Mouse (Mus musculus) lung, postnatal 0 days (tissue): Measurements from ENCODE around the gene Agtpbp1. TPM values are rescaled to one million over a fixed set of nuclear protein-coding genes. Genes with fewer than 3 reads are reported as not detected.
A peak's percentile ranks its signal among the peaks of the same experiment; 100 is the strongest.

Experiments
- ATAC-seq: fragments of 200-750 bp; cut with Nextera tagmentation; 2 replicates; pipeline ENCODE4 v1.8.0; 2017; ENCODE audit warnings: moderate library complexity
- DNase-seq: peaks from one replicate; pipeline ENCODE4 v3.0.0-alpha.2; 2016; ENCODE audit warnings: low spot score
- H3K27ac ChIP-seq: fragments of 300-500 bp; sonication (generic); 2 replicates; pipeline ENCODE4 v1.5.1; 2014; ENCODE audit warnings: antibody characterized with exemption, mild to moderate bottlenecking, low read length, mixed read lengths
- H3K27me3 ChIP-seq: fragments of 300-500 bp; sonication (generic); replicated peaks from 2 replicates; pipeline ENCODE4 v1.6.1; 2014; ENCODE audit warnings: low read length, mixed read lengths; ENCODE audit not compliant: insufficient read depth
- H3K36me3 ChIP-seq: fragments of 300-500 bp; sonication (generic); 2 replicates; pipeline ENCODE4 v1.6.1; 2014; ENCODE audit warnings: low read length, mixed read lengths; ENCODE audit not compliant: insufficient read depth
- H3K4me1 ChIP-seq: fragments of 300-500 bp; sonication (generic); 2 replicates; pipeline ENCODE4 v1.6.1; 2014; ENCODE audit warnings: antibody characterized with exemption, low read depth, low read length, mixed read lengths; ENCODE audit not compliant: insufficient read depth
- H3K4me2 ChIP-seq: fragments of 300-500 bp; sonication (generic); replicated peaks from 2 replicates; pipeline ENCODE4 v1.6.1; 2014; ENCODE audit warnings: low read depth, mild to moderate bottlenecking, low read length, moderate library complexity, mixed read lengths
- H3K4me3 ChIP-seq: fragments of 300-500 bp; sonication (generic); 2 replicates; pipeline ENCODE4 v1.5.1; 2014; ENCODE audit warnings: low read depth, low read length
- H3K9ac ChIP-seq: fragments of 300-500 bp; sonication (generic); replicated peaks from 2 replicates; pipeline ENCODE4 v1.6.1; 2014; ENCODE audit warnings: low read depth, mild to moderate bottlenecking
- H3K9me3 ChIP-seq: fragments of 300-500 bp; sonication (generic); 2 replicates; pipeline ENCODE4 v1.6.1; 2016; ENCODE audit warnings: low read length, mixed read lengths
- CTCF ChIP-seq: IDR thresholded peaks from 2 replicates; pipeline ENCODE4 v1.5.1; 2016; ENCODE audit warnings: antibody characterized with exemption, mild to moderate bottlenecking
- EP300 ChIP-seq: IDR thresholded peaks from 2 replicates; pipeline ENCODE4 v1.6.1; 2016; ENCODE audit warnings: antibody characterized with exemption, mild to moderate bottlenecking, control low read depth
- WGBS: fragments of 180-500 bp; shearing (Covaris S2); extraction: QIAGEN DNeasy Blood & Tissue Kit; methylation state at CpG from one replicate; pipeline ENCODE4 v1.1.7; 2014; 5-methylcytosine and 5-hydroxymethylcytosine counted together
- polyA plus RNA-seq: library from polyadenylated mRNA; unstranded; fragments of >200 nt; fragmentation: Nextera tagmentation; extraction: Ambion mirVana; gene quantifications from 2 replicates; pipeline ENCODE4 v1.2.1, GENCODE M21; 2015

The Agtpbp1 gene
- polyA plus RNA-seq, 1 experiment from 2014 or later = 14.1 TPM

DNA sequence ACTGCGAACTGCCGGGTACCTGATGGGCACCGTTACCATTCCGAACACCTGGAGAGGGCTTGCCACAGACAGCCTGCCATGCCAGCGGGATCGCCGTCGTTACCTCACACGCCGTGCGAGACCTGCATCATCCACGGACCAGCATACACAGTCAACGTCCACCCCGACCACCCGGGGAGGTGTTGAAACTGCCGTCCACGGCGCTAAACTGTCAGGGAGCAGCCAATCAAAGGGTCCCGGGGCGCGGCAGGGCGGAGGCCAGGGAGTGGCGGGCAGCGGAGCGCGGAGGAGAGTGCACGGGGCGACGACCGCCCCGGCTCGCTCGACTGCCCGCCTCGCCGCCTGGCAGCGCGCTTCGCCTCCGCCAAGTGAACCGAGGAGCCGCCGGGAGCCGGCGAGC is 28.4 kb downstream of the Agtpbp1 start:
- Histone ChIP-seq H3K9ac (peak overlapping the region; percentile 59), H3K36me3 (no peaks in the 10 kb centered on the region), H3K4me2 (peak overlapping the region; percentile 82), H3K27ac (peak overlapping the region; percentile 85), H3K9me3 (no peaks in the 10 kb centered on the region), H3K4me1 (peaks cover 13% of the 10 kb centered on the region; the same call in 1 of the 2 replicates), H3K4me3 (peak overlapping the region; percentile 84), H3K27me3 (no peaks in the 10 kb centered on the region)
- DNase-seq (peak; percentile 69), ATAC-seq (peak; percentile 84)
- WGBS = 3% methylated on average over 22 of the region's 45 CpGs
- TF ChIP-seq EP300 = no peak
- TF ChIP-seq CTCF = no peak

DNA sequence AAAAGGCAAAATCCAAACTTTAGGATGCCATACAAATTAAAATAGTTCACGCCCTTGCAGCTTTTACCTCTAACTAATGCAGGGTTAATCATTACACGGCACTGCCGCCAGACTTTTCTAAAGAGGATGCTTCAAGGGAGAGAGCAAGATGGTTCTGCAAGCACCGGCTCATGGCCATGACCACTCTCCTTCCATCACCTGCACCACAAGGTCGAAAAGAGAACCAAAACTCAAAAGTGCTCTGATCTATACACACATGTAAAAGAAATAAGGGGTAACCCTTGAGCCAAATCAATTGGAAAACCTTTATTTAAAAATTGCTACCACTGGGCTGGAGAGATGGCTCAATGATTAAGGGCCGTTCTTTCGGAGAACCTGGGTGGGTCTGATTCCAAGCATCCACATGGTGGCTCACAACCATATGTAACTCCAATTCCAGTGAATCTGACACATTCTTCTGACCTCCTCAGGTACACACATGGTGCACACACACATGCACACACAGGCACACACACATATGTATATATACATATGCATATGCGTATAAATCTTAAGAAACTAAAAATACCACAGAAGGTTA is 29.3 kb downstream of the Agtpbp1 start:
- TF ChIP-seq EP300 = no peak
- no peak for TF ChIP-seq CTCF
- peaks cover 13% of the 10 kb centered on the region; the same call in 1 of the 2 replicates for H3K4me1 ChIP-seq
- H3K36me3 ChIP-seq = no peaks in the 10 kb centered on the region
- H3K4me2 ChIP-seq = peak overlapping the region; percentile 82
- no peaks in the 10 kb centered on the region for H3K9me3 ChIP-seq
- no peak overlapping the region for H3K27ac ChIP-seq
- H3K27me3 ChIP-seq = no peaks in the 10 kb centered on the region
- no peak overlapping the region for H3K9ac ChIP-seq
- no peak for DNase-seq
- 58% methylated on average over 8 of the region's 8 CpGs for WGBS
- ATAC-seq = no peak
- peak overlapping the region; percentile 84; the same call in 1 of the 2 replicates for H3K4me3 ChIP-seq

DNA sequence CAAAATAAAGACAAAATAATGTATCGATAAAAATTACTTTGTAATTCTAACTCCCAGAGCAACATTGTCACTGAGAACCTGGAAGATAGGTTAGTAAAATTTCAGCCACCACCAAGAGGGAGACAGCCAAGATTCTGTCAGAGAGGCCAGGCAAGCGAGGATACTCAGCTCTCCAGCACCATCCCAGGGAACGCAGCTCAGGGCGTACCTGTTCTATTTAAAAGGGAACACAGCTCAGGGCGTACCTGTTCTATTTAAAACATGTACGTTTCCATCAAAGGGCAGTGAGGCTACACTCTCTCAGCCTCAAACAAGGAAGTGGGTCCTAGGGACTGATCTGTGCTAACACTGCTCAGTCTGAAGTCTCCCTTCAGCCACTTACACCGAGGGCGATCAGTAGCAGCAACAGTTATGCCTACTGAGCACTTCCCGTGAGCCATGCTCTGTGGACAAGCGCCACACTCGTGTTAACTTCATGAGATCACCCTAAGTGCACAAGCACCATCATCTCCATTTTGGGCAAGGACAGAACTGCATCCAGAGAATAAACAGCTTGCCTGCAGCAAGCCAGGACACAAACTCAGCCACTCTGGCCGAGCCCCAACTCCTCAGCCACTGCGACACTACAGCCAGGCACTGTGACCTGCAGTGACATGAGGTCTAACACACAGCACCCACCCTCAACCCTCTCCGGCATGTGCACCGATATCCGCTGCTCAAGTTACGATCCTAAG is 30.1 kb downstream of the Agtpbp1 start:
- Histone ChIP-seq H3K36me3 (no peaks in the 10 kb centered on the region), H3K4me3 (no peak overlapping the region), H3K4me2 (peak overlapping the region; percentile 82), H3K27ac (no peak overlapping the region), H3K4me1 (peaks cover 13% of the 10 kb centered on the region; the same call in 1 of the 2 replicates), H3K9ac (no peak overlapping the region), H3K27me3 (no peaks in the 10 kb centered on the region), H3K9me3 (no peaks in the 10 kb centered on the region)
- WGBS = 46% methylated on average over 17 of the region's 17 CpGs
- no peak for TF ChIP-seq CTCF
- no peak for DNase-seq
- ATAC-seq = no peak

DNA sequence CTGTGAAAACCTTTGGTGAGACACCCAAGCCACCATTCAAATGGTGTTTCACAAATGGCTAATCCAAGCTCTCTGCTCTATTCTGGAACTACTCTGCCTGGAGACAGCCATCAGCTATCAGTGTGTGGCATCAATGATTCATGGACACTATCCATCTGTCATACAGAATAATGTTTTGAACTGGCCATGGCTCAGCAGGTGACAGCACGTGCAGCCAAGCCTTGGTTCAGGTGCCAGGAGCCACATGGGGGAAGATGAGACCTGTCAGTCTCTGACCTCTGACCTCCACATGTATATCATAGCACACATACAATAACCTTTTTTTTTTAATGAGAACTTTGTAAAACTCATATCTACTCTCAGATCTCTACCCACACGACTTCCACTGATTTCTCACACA is 32.3 kb downstream of the Agtpbp1 start:
- H3K9ac ChIP-seq = no peak overlapping the region
- H3K4me1 ChIP-seq = peaks cover 13% of the 10 kb centered on the region; the same call in 1 of the 2 replicates
- H3K9me3 ChIP-seq = no peaks in the 10 kb centered on the region
- H3K27me3 ChIP-seq = no peaks in the 10 kb centered on the region
- TF ChIP-seq CTCF (no peak), EP300 (no peak)
- H3K27ac ChIP-seq = no peak overlapping the region
- no peak overlapping the region for H3K4me2 ChIP-seq
- H3K4me3 ChIP-seq = no peak overlapping the region
- ATAC-seq (no peak), DNase-seq (no peak)
- 64% methylated on average over 2 of the region's 2 CpGs for WGBS
- no peaks in the 10 kb centered on the region for H3K36me3 ChIP-seq

DNA sequence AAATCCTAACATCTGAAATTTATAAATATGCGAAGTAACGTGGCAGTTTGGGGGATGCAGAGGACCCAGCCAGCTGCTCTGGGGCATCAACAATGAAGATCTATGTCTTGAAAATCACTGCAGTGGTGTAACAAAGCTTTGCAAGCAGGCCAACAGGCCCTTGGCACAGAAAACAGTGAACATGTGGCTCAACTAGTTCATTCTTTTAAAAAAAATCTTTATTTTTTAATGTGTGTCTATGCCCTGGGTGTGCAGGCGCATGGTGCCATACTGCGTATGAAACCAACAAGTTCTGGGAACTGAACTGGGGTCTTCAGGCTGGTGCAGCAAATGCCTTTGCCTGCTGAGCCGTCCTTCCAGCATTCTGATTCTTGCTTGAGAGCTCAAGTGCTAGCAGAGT is 32.7 kb downstream of the Agtpbp1 start:
- Histone ChIP-seq H3K4me2 (no peak overlapping the region), H3K36me3 (no peaks in the 10 kb centered on the region), H3K9me3 (no peaks in the 10 kb centered on the region), H3K9ac (no peak overlapping the region), H3K4me1 (peaks cover 15% of the 10 kb centered on the region; the same call in 1 of the 2 replicates), H3K27ac (no peak overlapping the region), H3K4me3 (no peak overlapping the region), H3K27me3 (no peaks in the 10 kb centered on the region)
- ATAC-seq (no peak), DNase-seq (no peak)
- 88% methylated on average over 5 of the region's 5 CpGs for WGBS
- TF ChIP-seq CTCF = no peak
- TF ChIP-seq EP300 = no peak

DNA sequence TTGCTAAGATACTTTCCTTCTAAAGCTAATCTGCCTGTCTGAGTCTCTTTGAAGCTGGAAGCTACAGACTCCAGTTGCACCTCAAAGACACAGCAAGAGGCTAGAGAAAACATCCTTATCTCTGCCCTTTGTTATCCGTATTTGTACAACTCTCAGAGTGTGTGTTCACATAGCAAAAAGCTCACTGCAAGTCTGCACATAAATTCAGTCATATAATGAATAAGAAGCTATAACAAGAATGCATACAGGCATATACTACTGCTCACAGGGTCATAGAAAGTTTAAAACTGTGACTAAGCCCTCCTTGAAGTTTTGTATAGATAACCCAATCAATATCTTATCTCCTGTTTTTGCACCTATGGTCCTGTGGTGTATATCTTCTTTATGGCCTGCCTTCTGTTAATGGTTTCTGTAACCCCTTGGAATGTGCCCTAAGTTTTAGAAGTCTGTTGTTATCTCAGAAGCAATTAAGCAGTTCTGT is 35.7 kb downstream of the Agtpbp1 start:
- 16% methylated on average over 1 of the region's 1 CpGs for whole genome bisulfite sequencing
- no peak overlapping the region for H3K4me3 ChIP-seq
- no peak for TF ChIP-seq CTCF
- no peak for TF ChIP-seq EP300
- H3K4me1 ChIP-seq = peaks cover 7% of the 10 kb centered on the region; the same call in 1 of the 2 replicates
- ATAC-seq (no peak), DNase-seq (no peak)
- no peaks in the 10 kb centered on the region for H3K27me3 ChIP-seq
- H3K27ac ChIP-seq = no peak overlapping the region
- no peaks in the 10 kb centered on the region for H3K36me3 ChIP-seq
- H3K4me2 ChIP-seq = no peak overlapping the region
- no peak overlapping the region for H3K9ac ChIP-seq
- no peaks in the 10 kb centered on the region for H3K9me3 ChIP-seq
